In the genomic region with DNA sequence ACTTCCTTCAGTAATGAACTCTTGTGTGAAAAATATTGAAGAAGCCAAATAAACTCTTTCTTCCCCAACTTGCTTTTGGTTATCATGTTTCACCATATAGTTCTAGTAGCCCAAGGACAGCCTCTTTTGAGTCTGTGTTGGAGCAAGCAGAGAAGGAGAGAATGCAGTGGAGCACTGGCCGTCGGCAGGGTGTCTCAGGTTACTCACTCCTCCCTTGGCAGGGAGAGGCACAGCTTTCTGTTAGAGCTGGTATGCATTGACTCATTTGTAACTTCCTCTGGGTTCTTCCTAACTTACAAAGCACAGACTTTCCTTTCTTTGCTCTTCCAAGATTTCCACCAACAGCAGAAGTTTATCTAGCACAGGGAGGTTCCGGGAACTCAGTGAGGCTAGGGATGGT, we compare ENCODE assay signal across 26 mouse cellular contexts.
DNase-seq lines count a peak whose midpoint lies in the region; ATAC-seq and TF ChIP-seq lines count a peak whose summit lies in the region.
"Had no signal": no experiment of that assay in that cellular context is flagged by ENCODE, and none has a peak within 500 bp of the region (broad histone marks: within the 10 kb centered on the region; RNA-seq: fewer than 3 reads in every experiment).

No protein-coding gene starts in this region.

- DNase-seq in kidney, postnatal 0 days (ENCODE audit: low spot score): peak; percentile 39
- DNase-seq in kidney, postnatal 4 days: no peak
- DNase-seq in Muller cell, postnatal 12 days (ENCODE audit: inconsistent ontology term): peak; percentile 56
- peak; percentile 20 for DNase-seq in embryo, embryonic 11 days
- DNase-seq in limb, embryonic 14.5 days (ENCODE audit: low spot score): peak; percentile 32
- DNase-seq in frontal cortex, postnatal 36 days (ENCODE audit: low spot score in 2 of 2): no peak
- no peak for DNase-seq in cerebellum, postnatal 36 days
- DNase-seq: adrenal gland, postnatal 25 days; B cell, adult 2 months; cerebellum, adult 8-10 months; forebrain, postnatal 0 days; kidney, adult 2 months; kidney, postnatal 14 days; thymus, adult 18-20 months; thymus, postnatal 4 days had no signal

- no peak for TF ChIP-seq POLR2A in limb, embryonic 14.5 days (IDR thresholded peaks at IDR 0.05; ENCODE audit: borderline replicate concordance, extremely low read depth, insufficient read depth, insufficient read length)

- no peaks in the 10 kb centered on the region for H3K27me3 ChIP-seq in kidney, postnatal 0 days (ENCODE audit: insufficient read depth, low read length)
- no peaks in the 10 kb centered on the region for H3K27me3 ChIP-seq in limb, embryonic 14.5 days (ENCODE audit: control insufficient read depth, insufficient read depth, low read length)
- H3K27me3 ChIP-seq: CH12.LX; hindbrain, embryonic 12.5 days; limb, embryonic 12.5 days; lung, embryonic 15.5 days; midbrain, embryonic 15.5 days; neural tube, embryonic 13.5 days; stomach, embryonic 15.5 days had no signal

- no peaks in the 10 kb centered on the region for H3K36me3 ChIP-seq in kidney, postnatal 0 days (ENCODE audit: insufficient read depth, low read length)
- H3K36me3 ChIP-seq in limb, embryonic 14.5 days (ENCODE audit: control insufficient read depth, insufficient read depth, low read length): no peaks in the 10 kb centered on the region
- H3K36me3 ChIP-seq: hindbrain, embryonic 12.5 days; lung, embryonic 15.5 days; midbrain, embryonic 15.5 days; neural tube, embryonic 13.5 days; stomach, embryonic 15.5 days had no signal

- H3K27ac ChIP-seq in kidney, postnatal 0 days: no peak overlapping the region
- no peak overlapping the region for H3K27ac ChIP-seq in limb, embryonic 14.5 days (replicated peaks; ENCODE audit: low read depth, low read length)
- H3K27ac ChIP-seq: hindbrain, embryonic 12.5 days; layer of hippocampus, adult 2 months; limb, embryonic 12.5 days; liver, embryonic 14.5 days; lung, embryonic 15.5 days; macrophage; midbrain, embryonic 15.5 days; neural tube, embryonic 13.5 days; stomach, embryonic 15.5 days had no signal

- H3K4me3 ChIP-seq in kidney, postnatal 0 days (replicated peaks; ENCODE audit: low read depth, low read length): no peak overlapping the region
- no peak overlapping the region for H3K4me3 ChIP-seq in limb, embryonic 14.5 days (replicated peaks; ENCODE audit: low read length)
- H3K4me3 ChIP-seq: hindbrain, embryonic 12.5 days; layer of hippocampus, adult 2 months; limb, embryonic 12.5 days; lung, embryonic 15.5 days; midbrain, embryonic 15.5 days; neural tube, embryonic 13.5 days; stomach, embryonic 15.5 days had no signal

- H3K4me1 ChIP-seq in kidney, postnatal 0 days (replicated peaks; ENCODE audit: insufficient read depth, low read length): no peaks in the 10 kb centered on the region; the same call in 1 of the 2 replicates
- H3K4me1 ChIP-seq in limb, embryonic 14.5 days (ENCODE audit: control insufficient read depth, insufficient read depth, low read length): peaks cover 12% of the 10 kb centered on the region
- H3K4me1 ChIP-seq: hindbrain, embryonic 12.5 days; lung, embryonic 15.5 days; stomach, embryonic 15.5 days had no signal

- H3K9me3 ChIP-seq in kidney, postnatal 0 days (replicated peaks; ENCODE audit: low read length): no peaks in the 10 kb centered on the region
- H3K9me3 ChIP-seq in limb, embryonic 14.5 days (ENCODE audit: control insufficient read depth, low read length): no peaks in the 10 kb centered on the region
- H3K9me3 ChIP-seq: G1E; hindbrain, embryonic 12.5 days; limb, embryonic 12.5 days; lung, embryonic 15.5 days; midbrain, embryonic 15.5 days; neural tube, embryonic 13.5 days; stomach, embryonic 15.5 days had no signal

- ATAC-seq in kidney, postnatal 0 days (replicated peaks; ENCODE audit: low FRiP score, low read depth): no peak
- ATAC-seq in limb, embryonic 14.5 days (ENCODE audit: low FRiP score, low read depth): no peak
- ATAC-seq: forebrain, postnatal 0 days; midbrain, embryonic 15.5 days had no signal

- WGBS in kidney, postnatal 0 days: 28% methylated on average over 3 of the region's 3 CpGs
- WGBS in limb, embryonic 14.5 days: 30% methylated on average over 3 of the region's 3 CpGs

- H3K9ac ChIP-seq in kidney, postnatal 0 days (ENCODE audit: low read depth, low read length): no peak overlapping the region
- H3K9ac ChIP-seq in limb, embryonic 14.5 days (ENCODE audit: low read depth, low read length, severe bottlenecking): no peak overlapping the region
- H3K9ac ChIP-seq: forebrain, postnatal 0 days; hindbrain, embryonic 12.5 days; limb, embryonic 12.5 days; liver, embryonic 14.5 days; lung, embryonic 15.5 days; midbrain, embryonic 15.5 days; neural tube, embryonic 13.5 days; stomach, embryonic 15.5 days had no signal

- H3K4me2 ChIP-seq in kidney, postnatal 0 days (ENCODE audit: low read length): no peak overlapping the region
- no peak overlapping the region for H3K4me2 ChIP-seq in limb, embryonic 14.5 days (replicated peaks; ENCODE audit: low read depth, low read length, severe bottlenecking)
- H3K4me2 ChIP-seq: hindbrain, embryonic 12.5 days; limb, embryonic 12.5 days; lung, embryonic 15.5 days; midbrain, embryonic 15.5 days; neural tube, embryonic 13.5 days; stomach, embryonic 15.5 days had no signal

- TF ChIP-seq CTCF in kidney, postnatal 0 days (IDR thresholded peaks at IDR 0.05; ENCODE audit: low read depth): no peak

Comparison
In these comparisons a context has a peak if more than half of its experiments do, and no peak if none do; other contexts are left out.
1. DNase-seq: peak in kidney, postnatal 0 days (single experiment), Muller cell, postnatal 12 days (single experiment), embryo, embryonic 11 days (single experiment) and limb, embryonic 14.5 days (single experiment); none in kidney, postnatal 4 days (0 of 2), frontal cortex, postnatal 36 days (0 of 2) and cerebellum, postnatal 36 days (0 of 2).